Mouse (Mus musculus): ENCODE data around the gene Pak7.

DNA sequence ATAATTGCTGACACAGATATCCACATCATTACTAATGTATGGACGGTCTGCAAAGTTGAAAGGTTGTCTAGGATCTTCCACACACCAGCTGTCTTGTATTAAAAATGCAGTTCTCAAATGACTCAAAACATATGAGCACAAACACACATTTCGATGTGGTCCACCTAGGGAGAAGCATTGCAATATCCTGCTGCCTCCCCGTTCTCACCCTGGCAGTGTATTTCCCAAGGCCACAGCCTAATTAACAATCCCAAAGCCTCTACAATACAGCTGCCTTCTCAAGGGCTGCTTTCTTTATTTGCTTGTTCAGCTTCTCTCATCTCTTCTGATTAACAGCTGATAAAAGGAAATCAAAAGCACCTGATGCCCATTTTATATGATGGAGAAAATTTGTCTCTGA lies 78.5 kb downstream of the Pak7 start:
- TF ChIP-seq POLR2A (IDR thresholded peaks at IDR 0.05; ENCODE audit: control insufficient read depth, extremely low read depth, insufficient read depth, low read length, poor library complexity) (no peak), CTCF (IDR thresholded peaks at IDR 0.05; ENCODE audit: borderline replicate concordance, control insufficient read depth, extremely low read depth, insufficient read depth, low read length, poor library complexity) (no peak)

All from thymus, adult 2 months (tissue).